Mouse (Mus musculus) bone marrow macrophage, adult 2 months (primary cell): Measurements from ENCODE around the gene Sptlc2.

Experiments used
- CTCF ChIP-seq: IDR thresholded peaks from 2 replicates; pipeline ENCODE4 v1.5.1; 2012; ENCODE audit warnings: low read depth, mild to moderate bottlenecking, low read length, moderate library complexity
- POLR2A ChIP-seq: IDR thresholded peaks from 2 replicates; pipeline ENCODE4 v1.6.1; 2012; ENCODE audit warnings: mild to moderate bottlenecking, low read depth, low read length, borderline replicate concordance

DNA sequence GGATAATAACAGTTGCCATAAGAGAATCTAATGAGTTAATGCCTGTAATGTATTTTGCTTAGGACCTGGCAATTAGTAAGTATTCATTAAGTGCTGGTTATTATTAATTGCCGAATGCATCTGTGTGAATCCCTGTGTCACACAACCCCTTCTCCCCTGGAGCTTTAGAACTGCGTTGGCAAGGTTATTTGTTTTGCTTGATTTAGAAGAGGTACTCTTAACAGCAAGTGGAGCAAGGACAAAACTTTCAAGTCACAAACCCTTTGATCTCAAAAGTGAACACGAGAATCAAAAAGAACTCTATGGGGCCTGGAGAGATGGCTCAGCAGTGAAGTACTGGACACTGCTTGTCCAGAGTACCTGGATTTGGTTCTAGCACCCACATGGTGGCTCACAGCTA lies 1.1 kb upstream of the Sptlc2 start:
- TF ChIP-seq POLR2A = no peak
- no peak for TF ChIP-seq CTCF
